9 mouse cellular contexts compared by ENCODE assay signal in the genomic region with DNA sequence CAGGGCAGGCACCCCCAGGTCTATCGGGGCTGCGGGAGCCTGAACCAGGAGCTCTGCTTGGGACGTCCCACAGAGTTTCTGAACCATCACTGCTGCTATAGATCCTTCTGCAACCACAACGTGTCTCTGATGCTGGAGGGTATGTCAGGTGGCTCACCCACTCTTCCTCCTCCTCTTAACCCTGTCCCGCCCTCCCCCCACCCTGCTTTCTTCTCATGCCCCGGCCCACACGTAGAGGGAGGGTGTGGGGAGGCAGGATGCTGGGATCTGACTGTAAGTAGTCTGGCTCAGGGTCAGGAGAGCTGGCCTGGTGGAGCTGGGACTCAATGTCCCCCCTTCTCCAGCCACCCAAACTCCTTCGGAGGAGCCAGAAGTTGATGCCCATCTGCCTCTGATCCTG. TPM values are rescaled to one million over a fixed set of nuclear protein-coding genes. Genes with fewer than 3 reads are reported as not detected.
DNase-seq lines count a peak whose midpoint lies in the region; ATAC-seq and TF ChIP-seq lines count a peak whose summit lies in the region.
"Had no signal": no experiment of that assay in that cellular context is flagged by ENCODE, and none has a peak within 500 bp of the region (broad histone marks: within the 10 kb centered on the region; RNA-seq: fewer than 3 reads in every experiment).

No protein-coding gene starts in this region.

- no peak overlapping the region for H3K9ac ChIP-seq in hindbrain, embryonic 11.5 days (ENCODE audit: low read depth, low read length)
- no peak overlapping the region for H3K9ac ChIP-seq in hindbrain, embryonic 12.5 days
- no peak overlapping the region for H3K9ac ChIP-seq in midbrain, postnatal 0 days (replicated peaks; ENCODE audit: low read length, poor library complexity, severe bottlenecking)

- peaks cover 55% of the 10 kb centered on the region for H3K27me3 ChIP-seq in hindbrain, embryonic 10.5 days (ENCODE audit: insufficient read depth, poor library complexity, severe bottlenecking)
- H3K27me3 ChIP-seq in hindbrain, embryonic 11.5 days (ENCODE audit: control insufficient read depth, insufficient read depth, low read length), result no peaks in the 10 kb centered on the region; the same call in 1 of the 2 replicates
- peaks cover 16% of the 10 kb centered on the region for H3K27me3 ChIP-seq in hindbrain, embryonic 12.5 days
- H3K27me3 ChIP-seq in midbrain, postnatal 0 days (ENCODE audit: insufficient read depth, low read length), result peaks cover 5% of the 10 kb centered on the region; the same call in 1 of the 2 replicates

- ATAC-seq in hindbrain, embryonic 11.5 days (ENCODE audit: low FRiP score), result no peak
- ATAC-seq in CD4-positive, CD25-positive, alpha-beta regulatory T cell, adult 4 months, result peak; percentile 31
- no peak for ATAC-seq in hindbrain, embryonic 12.5 days (ENCODE audit: low FRiP score)
- ATAC-seq in midbrain, postnatal 0 days (ENCODE audit: low FRiP score), result no peak

- WGBS in hindbrain, embryonic 10.5 days, result 68% methylated on average over 8 of the region's 8 CpGs
- WGBS in hindbrain, embryonic 11.5 days, result 56% methylated on average over 8 of the region's 8 CpGs
- 63% methylated on average over 8 of the region's 8 CpGs for WGBS in hindbrain, embryonic 12.5 days
- WGBS in midbrain, postnatal 0 days, result 72% methylated on average over 8 of the region's 8 CpGs

- peaks cover 61% of the 10 kb centered on the region for H3K4me1 ChIP-seq in hindbrain, embryonic 10.5 days (replicated peaks)
- H3K4me1 ChIP-seq in hindbrain, embryonic 11.5 days (replicated peaks; ENCODE audit: control insufficient read depth, insufficient read depth, low read length), result peaks cover 14% of the 10 kb centered on the region
- peaks cover 42% of the 10 kb centered on the region for H3K4me1 ChIP-seq in hindbrain, embryonic 12.5 days
- H3K4me1 ChIP-seq in midbrain, postnatal 0 days (ENCODE audit: insufficient read depth, low read length), result no peaks in the 10 kb centered on the region

- peak overlapping the region; percentile 38 for H3K4me3 ChIP-seq in hindbrain, embryonic 10.5 days
- no peak overlapping the region for H3K4me3 ChIP-seq in hindbrain, embryonic 11.5 days (ENCODE audit: low read depth, low read length)
- H3K4me3 ChIP-seq in hindbrain, embryonic 12.5 days, result 0 out of 2 replicates have a peak overlapping the region, but pooled peaks have one; percentile 0
- H3K4me3 ChIP-seq in midbrain, postnatal 0 days (ENCODE audit: low read depth, low read length), result no peak overlapping the region

- no peaks in the 10 kb centered on the region for H3K9me3 ChIP-seq in hindbrain, embryonic 10.5 days
- no peaks in the 10 kb centered on the region for H3K9me3 ChIP-seq in hindbrain, embryonic 11.5 days (ENCODE audit: control insufficient read depth, low read length)
- H3K9me3 ChIP-seq in hindbrain, embryonic 12.5 days (replicated peaks), result no peaks in the 10 kb centered on the region
- no peaks in the 10 kb centered on the region for H3K9me3 ChIP-seq in midbrain, postnatal 0 days (ENCODE audit: low read length)

- H3K27ac ChIP-seq in hindbrain, embryonic 10.5 days, result peak overlapping the region; percentile 81
- H3K27ac ChIP-seq in hindbrain, embryonic 11.5 days (ENCODE audit: low read depth, low read length), result no peak overlapping the region
- H3K27ac ChIP-seq in hindbrain, embryonic 12.5 days, result no peak overlapping the region
- H3K27ac ChIP-seq in midbrain, postnatal 0 days (ENCODE audit: low read depth, low read length), result no peak overlapping the region

- H3K4me2 ChIP-seq in hindbrain, embryonic 11.5 days (replicated peaks; ENCODE audit: low read depth, low read length), result no peak overlapping the region
- peak overlapping the region; percentile 11 for H3K4me2 ChIP-seq in hindbrain, embryonic 12.5 days (replicated peaks)
- 0 out of 2 replicates have a peak overlapping the region, but pooled peaks have one; percentile 4 for H3K4me2 ChIP-seq in midbrain, postnatal 0 days (ENCODE audit: low read depth, low read length, poor library complexity, severe bottlenecking)

- no peak for TF ChIP-seq CTCF in midbrain, postnatal 0 days (IDR thresholded peaks at IDR 0.05)

- no peaks in the 10 kb centered on the region for H3K36me3 ChIP-seq in hindbrain, embryonic 10.5 days
- H3K36me3 ChIP-seq in hindbrain, embryonic 11.5 days (ENCODE audit: control insufficient read depth, insufficient read depth, low read length), result no peaks in the 10 kb centered on the region
- H3K36me3 ChIP-seq in hindbrain, embryonic 12.5 days, result no peaks in the 10 kb centered on the region
- no peaks in the 10 kb centered on the region for H3K36me3 ChIP-seq in midbrain, postnatal 0 days (ENCODE audit: insufficient read depth, low read length)

- DNase-seq in hindbrain, embryonic 10.5 days (ENCODE audit: low spot score), result no peak
- no peak for DNase-seq in hindbrain, embryonic 11.5 days (ENCODE audit: low spot score)
- no peak for DNase-seq in midbrain, postnatal 0 days (ENCODE audit: low spot score)
- no peak for DNase-seq in cerebellum, adult 8-10 months
- no peak for DNase-seq in retina, postnatal 1 day
- no peak for DNase-seq in B cell, adult 2 months
- DNase-seq: kidney, postnatal 4 days had no signal

RNA-seq across cellular contexts. Expression of a gene that starts 7.1 kb away (rescaled TPM):
- 8.7 and 10.8 TPM in 2 replicates for polyA plus RNA-seq in hindbrain, embryonic 10.5 days (2016; fragmentation: Nextera tagmentation; extraction: Ambion mirVana)
- polyA plus RNA-seq in hindbrain, embryonic 11.5 days (2014; fragmentation: Nextera tagmentation; extraction: Ambion mirVana), result 4.8 and 5.5 TPM in 2 replicates
- 1 to 10 TPM; 3.8 to 5.2 TPM for polyA plus RNA-seq in CD4-positive, CD25-positive, alpha-beta regulatory T cell, adult 4 months (2017; shearing (Covaris generic))
- 11.6 TPM in 2 replicates for polyA plus RNA-seq in hindbrain, embryonic 12.5 days (2016; fragmentation: Nextera tagmentation; extraction: Ambion mirVana)
- total RNA-seq in midbrain, postnatal 0 days (2014; rRNA removed), result 8.4 and 11.2 TPM in 2 replicates
- polyA plus RNA-seq in midbrain, postnatal 0 days (2015; fragmentation: Nextera tagmentation; extraction: Ambion mirVana), result 6.1 and 6.7 TPM in 2 replicates

RNA-seq across cellular contexts. Expression of a gene that starts 19.9 kb away (rescaled TPM):
- polyA plus RNA-seq in hindbrain, embryonic 10.5 days (2016; fragmentation: Nextera tagmentation; extraction: Ambion mirVana), result not detected in 2 replicates
- polyA plus RNA-seq in hindbrain, embryonic 11.5 days (2014; fragmentation: Nextera tagmentation; extraction: Ambion mirVana), result not detected in 2 replicates
- polyA plus RNA-seq in CD4-positive, CD25-positive, alpha-beta regulatory T cell, adult 4 months (2017; shearing (Covaris generic)), result not detected
- polyA plus RNA-seq in hindbrain, embryonic 12.5 days (2016; fragmentation: Nextera tagmentation; extraction: Ambion mirVana), result not detected in 2 replicates
- total RNA-seq in midbrain, postnatal 0 days (2014; rRNA removed), result not detected in 2 replicates
- not detected in 2 replicates for polyA plus RNA-seq in midbrain, postnatal 0 days (2015; fragmentation: Nextera tagmentation; extraction: Ambion mirVana)

RNA-seq across cellular contexts. Expression of a gene that starts 38.5 kb away (rescaled TPM):
- polyA plus RNA-seq in hindbrain, embryonic 10.5 days (2016; fragmentation: Nextera tagmentation; extraction: Ambion mirVana), result 6.3 and 10.9 TPM in 2 replicates
- polyA plus RNA-seq in hindbrain, embryonic 11.5 days (2014; fragmentation: Nextera tagmentation; extraction: Ambion mirVana), result 16.2 and 17.1 TPM in 2 replicates
- polyA plus RNA-seq in CD4-positive, CD25-positive, alpha-beta regulatory T cell, adult 4 months (2017; shearing (Covaris generic)), result 1 to 10 TPM; 4.0 to 5.4 TPM
- polyA plus RNA-seq in hindbrain, embryonic 12.5 days (2016; fragmentation: Nextera tagmentation; extraction: Ambion mirVana), result 12.2 and 15.5 TPM in 2 replicates
- 77.8 and 86.8 TPM in 2 replicates for total RNA-seq in midbrain, postnatal 0 days (2014; rRNA removed)
- 15.2 and 15.8 TPM in 2 replicates for polyA plus RNA-seq in midbrain, postnatal 0 days (2015; fragmentation: Nextera tagmentation; extraction: Ambion mirVana)

RNA-seq across cellular contexts. Expression of a gene that starts 57.0 kb away (rescaled TPM):
- polyA plus RNA-seq in hindbrain, embryonic 10.5 days (2016; fragmentation: Nextera tagmentation; extraction: Ambion mirVana), result 1.4 TPM in 2 replicates
- polyA plus RNA-seq in hindbrain, embryonic 11.5 days (2014; fragmentation: Nextera tagmentation; extraction: Ambion mirVana), result 1.2 and 2.1 TPM in 2 replicates
- not detected for polyA plus RNA-seq in CD4-positive, CD25-positive, alpha-beta regulatory T cell, adult 4 months (2017; shearing (Covaris generic))
- 0.41 and 0.44 TPM in 2 replicates for polyA plus RNA-seq in hindbrain, embryonic 12.5 days (2016; fragmentation: Nextera tagmentation; extraction: Ambion mirVana)
- 1.0 and 3.4 TPM in 2 replicates for total RNA-seq in midbrain, postnatal 0 days (2014; rRNA removed)
- polyA plus RNA-seq in midbrain, postnatal 0 days (2015; fragmentation: Nextera tagmentation; extraction: Ambion mirVana), result 0.04 and 0.05 TPM in 2 replicates

Comparison
In these comparisons a context has a peak if more than half of its experiments do, and no peak if none do; other contexts are left out.
1. H3K4me3 ChIP-seq: peak in hindbrain, embryonic 10.5 days (single experiment) and hindbrain, embryonic 12.5 days (single experiment); none in hindbrain, embryonic 11.5 days (single experiment) and midbrain, postnatal 0 days (single experiment).